Mouse (Mus musculus): ENCODE data around the gene Chd9.

DNA sequence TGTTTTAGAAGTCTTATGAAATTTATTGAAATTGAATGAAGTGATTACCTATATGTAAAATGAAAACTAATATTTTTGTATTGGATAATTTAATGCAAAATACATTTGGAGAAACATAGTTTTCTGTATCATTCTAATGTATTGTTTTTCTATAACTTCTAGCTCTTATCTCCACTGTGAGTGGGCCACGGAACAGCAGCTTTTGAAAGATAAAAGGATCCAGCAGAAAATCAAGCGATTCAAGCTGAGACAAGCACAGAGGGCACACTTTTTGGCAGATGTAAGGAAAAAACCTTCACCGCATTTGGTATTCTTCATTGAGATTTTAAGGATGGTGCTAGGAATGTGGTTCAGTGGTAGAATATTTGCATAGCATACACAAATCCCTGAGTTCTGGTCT, 150.6 kb downstream of the Chd9 start:
- TF ChIP-seq GATA1 (IDR thresholded peaks at IDR 0.05; ENCODE audit: low read length), result no peak
- TF ChIP-seq TAL1 (IDR thresholded peaks at IDR 0.05; ENCODE audit: low read length), result no peak

All from erythroblast, embryonic 14.5 days (primary cell).